Mouse (Mus musculus): ENCODE results near the gene Fut9.

GRCm38 (mm10) chr4:25801751-25802150 is 1.7 kb upstream of the Fut9 start:
- TF ChIP-seq CTCF (IDR thresholded peaks at IDR 0.05; ENCODE audit: extremely low read depth, insufficient read depth, low read length), result no peak
- TF ChIP-seq POLR2A (IDR thresholded peaks at IDR 0.05; ENCODE audit: extremely low read depth, insufficient read depth, low read length), result no peak
